Mouse (Mus musculus) neural tube, embryonic 11.5 days (tissue): ENCODE measurements around the gene Rufy2. TPM values are rescaled to one million over a fixed set of nuclear protein-coding genes. Genes with fewer than 3 reads are reported as not detected.

Experiments
- ATAC-seq: fragments of 200-750 bp; cut with Nextera tagmentation; 2 replicates; pipeline ENCODE4 v1.8.0; 2017; ENCODE audit warnings: moderate number of reproducible peaks, mild to moderate bottlenecking, moderate TSS enrichment, moderate library complexity; ENCODE audit not compliant: insufficient read depth, low FRiP score, low TSS enrichment
- DNase-seq: peaks from one replicate; pipeline ENCODE4 v3.0.0-alpha.2; 2015; ENCODE audit warnings: low spot score
- H3K27ac ChIP-seq: fragments of 300-500 bp; sonication (generic); 2 replicates; pipeline ENCODE4 v1.5.1; 2014; ENCODE audit warnings: low read depth, mild to moderate bottlenecking, low read length
- H3K27me3 ChIP-seq: fragments of 300-500 bp; sonication (generic); 2 replicates; pipeline ENCODE4 v1.6.1; 2014; ENCODE audit warnings: mild to moderate bottlenecking, low read length, mixed read lengths; ENCODE audit not compliant: control insufficient read depth, insufficient read depth
- H3K36me3 ChIP-seq: fragments of 300-500 bp; sonication (generic); 2 replicates; pipeline ENCODE4 v1.6.1; 2014; ENCODE audit warnings: mild to moderate bottlenecking, low read length, moderate library complexity, mixed read lengths; ENCODE audit not compliant: control insufficient read depth, insufficient read depth
- H3K4me1 ChIP-seq: fragments of 300-500 bp; sonication (generic); 2 replicates; pipeline ENCODE4 v1.6.1; 2014; ENCODE audit warnings: low read length, mixed read lengths; ENCODE audit not compliant: control insufficient read depth, insufficient read depth
- H3K4me2 ChIP-seq: fragments of 300-500 bp; sonication (generic); 2 replicates; pipeline ENCODE4 v1.6.1; 2014; ENCODE audit warnings: low read depth, mild to moderate bottlenecking, moderate library complexity
- H3K4me3 ChIP-seq: fragments of 300-500 bp; sonication (generic); 2 replicates; pipeline ENCODE4 v1.5.1; 2014; ENCODE audit warnings: low read depth, low read length
- H3K9ac ChIP-seq: fragments of 300-500 bp; sonication (generic); 2 replicates; pipeline ENCODE4 v1.6.1; 2014; ENCODE audit warnings: mild to moderate bottlenecking, low read length
- H3K9me3 ChIP-seq: fragments of 300-500 bp; sonication (generic); 2 replicates; pipeline ENCODE4 v1.6.1; 2016; ENCODE audit warnings: low read length; ENCODE audit not compliant: control insufficient read depth
- WGBS: fragments of 180-500 bp; shearing (Covaris S2); extraction: QIAGEN DNeasy Blood & Tissue Kit; methylation state at CpG from one replicate; pipeline ENCODE4 v1.1.7; 2014; 5-methylcytosine and 5-hydroxymethylcytosine counted together
- polyA plus RNA-seq: library from polyadenylated mRNA; unstranded; fragments of >200 nt; fragmentation: Nextera tagmentation; extraction: Ambion mirVana; gene quantifications from 2 replicates; pipeline ENCODE4 v1.2.1, GENCODE M21; 2014

Gene Rufy2
- polyA plus RNA-seq, 1 experiment from 2014 or later = 22.7 TPM

GRCm38 (mm10) chr10:63023121-63023748 lies 43.2 kb downstream of the Rufy2 start:
- Histone ChIP-seq H3K4me1 (peaks cover 24% of the 10 kb centered on the region), H3K9ac (peak overlapping the region; percentile 96), H3K4me3 (peak overlapping the region; percentile 78), H3K27ac (peak overlapping the region; percentile 100), H3K9me3 (no peaks in the 10 kb centered on the region), H3K36me3 (no peaks in the 10 kb centered on the region), H3K4me2 (peak overlapping the region; percentile 55), H3K27me3 (no peaks in the 10 kb centered on the region)
- under 1% methylated on average over 68 of the region's 68 CpGs for WGBS
- DNase-seq = peak; percentile 72
- ATAC-seq = peak; percentile 25

- peak within 1 kb of the TSS; percentile 55 for H3K4me2 ChIP-seq
- H3K36me3 ChIP-seq = no peaks in the 10 kb centered on the region
- peak within 1 kb of the TSS; percentile 96 for H3K9ac ChIP-seq
- no peaks in the 10 kb centered on the region for H3K27me3 ChIP-seq
- H3K27ac ChIP-seq = peak within 1 kb of the TSS; percentile 100
- H3K4me3 ChIP-seq = peak within 1 kb of the TSS; percentile 78
- H3K4me1 ChIP-seq = peaks cover 28% of the 10 kb centered on the region
- ATAC-seq = peak; percentile 90
- H3K9me3 ChIP-seq = no peaks in the 10 kb centered on the region
- DNase-seq = peak; percentile 99
- under 1% methylated on average over 51 of the region's 69 CpGs for WGBS
These were observed 43.9 kb downstream of the Rufy2 start, which contains the start of the genes Hnrnph3 and Pbld2 for GRCm38 (mm10) chr10:63023749-63024579. TSS of gene Hnrnph3 (minus strand) at chr10:63024217. TSS of gene Pbld2 (plus strand) at chr10:63024315.

- Histone ChIP-seq H3K4me3 (peak overlapping the region; percentile 78), H3K9ac (peak overlapping the region; percentile 96), H3K9me3 (no peaks in the 10 kb centered on the region), H3K27me3 (no peaks in the 10 kb centered on the region), H3K36me3 (no peaks in the 10 kb centered on the region), H3K4me2 (peak overlapping the region; percentile 47), H3K4me1 (peaks cover 28% of the 10 kb centered on the region), H3K27ac (peak overlapping the region; percentile 100)
- DNase-seq = peak; percentile 75
- 0% methylated on average over 8 of the region's 8 CpGs for WGBS
- ATAC-seq = peak; percentile 24
These were observed 44.5 kb downstream of the Rufy2 start for GRCm38 (mm10) chr10:63024580-63024910.

DNA sequence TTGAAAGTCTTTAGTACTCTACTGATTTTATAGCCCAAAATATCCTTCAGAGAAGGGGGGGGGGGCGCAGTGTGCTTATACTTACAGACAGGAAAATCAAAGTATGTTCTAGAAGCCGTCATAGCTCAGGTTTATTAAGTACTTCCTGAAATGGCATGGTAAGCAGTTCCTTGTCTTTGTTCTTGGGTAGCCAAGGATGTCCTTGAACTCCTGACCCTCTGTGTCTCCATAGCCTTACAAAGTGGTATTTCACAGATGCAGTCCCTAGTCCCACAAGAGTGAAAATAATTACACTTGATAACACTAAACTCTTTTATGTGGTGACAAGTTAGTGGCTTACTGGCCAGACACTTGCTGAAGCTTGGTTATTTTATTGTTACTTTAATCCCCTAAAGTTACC lies 45.0 kb downstream of the Rufy2 start:
- Histone ChIP-seq H3K27ac (peak overlapping the region; percentile 100), H3K4me1 (peaks cover 28% of the 10 kb centered on the region), H3K4me3 (peak overlapping the region; percentile 78), H3K9ac (peak overlapping the region; percentile 96), H3K36me3 (no peaks in the 10 kb centered on the region), H3K27me3 (no peaks in the 10 kb centered on the region), H3K9me3 (no peaks in the 10 kb centered on the region), H3K4me2 (peak overlapping the region; percentile 47)
- 38% methylated on average over 2 of the region's 2 CpGs for WGBS
- ATAC-seq (no peak), DNase-seq (peak; percentile 26)

GRCm38 (mm10) chr10:63025491-63026011 lies 45.5 kb downstream of the Rufy2 start:
- no peaks in the 10 kb centered on the region for H3K9me3 ChIP-seq
- ATAC-seq (no peak), DNase-seq (peak; percentile 30)
- 0 out of 2 replicates have a peak overlapping the region, but pooled peaks have one; percentile 10 for H3K4me3 ChIP-seq
- no peaks in the 10 kb centered on the region for H3K27me3 ChIP-seq
- H3K4me1 ChIP-seq = peaks cover 23% of the 10 kb centered on the region
- WGBS = 28% methylated on average over 6 of the region's 6 CpGs
- H3K4me2 ChIP-seq = peak overlapping the region; percentile 47
- no peaks in the 10 kb centered on the region for H3K36me3 ChIP-seq
- peak overlapping the region; percentile 100 for H3K27ac ChIP-seq
- peak overlapping the region; percentile 20 for H3K9ac ChIP-seq

DNA sequence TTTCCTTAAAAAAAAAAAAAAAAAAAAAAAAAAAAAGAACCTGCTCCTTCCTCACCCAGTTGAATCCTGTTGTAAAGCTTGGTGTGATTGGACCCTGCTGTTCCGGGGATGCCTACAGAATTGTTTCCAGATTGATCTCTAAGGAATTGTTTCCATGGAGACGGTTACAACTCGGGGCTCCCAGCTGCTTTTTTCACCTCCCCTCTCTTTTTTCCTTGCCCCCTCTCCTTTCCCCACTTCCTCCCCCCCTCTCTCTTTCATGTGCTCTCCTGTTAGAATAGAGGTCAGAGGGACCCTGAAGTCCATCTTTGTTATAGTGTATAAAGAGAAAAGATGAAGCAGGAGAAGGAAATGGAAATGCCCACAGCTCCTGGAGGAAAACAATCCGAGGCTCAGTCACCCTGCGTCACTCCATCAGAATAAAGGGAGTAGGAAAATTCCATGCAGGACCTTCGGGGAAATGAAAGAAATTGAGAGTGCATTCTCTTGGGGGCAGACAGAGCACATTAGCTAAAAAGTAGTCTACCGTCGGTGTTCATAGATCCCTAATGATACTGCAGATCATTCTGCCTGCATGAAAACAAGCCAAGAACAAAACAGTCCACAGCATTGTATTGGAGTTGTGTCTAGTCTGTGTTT lies 46.3 kb downstream of the Rufy2 start:
- DNase-seq (peak; percentile 72), ATAC-seq (peak; percentile 6; the same call in 1 of the 2 replicates)
- no peaks in the 10 kb centered on the region for H3K9me3 ChIP-seq
- no peaks in the 10 kb centered on the region for H3K27me3 ChIP-seq
- no peak overlapping the region for H3K4me3 ChIP-seq
- peaks cover 17% of the 10 kb centered on the region for H3K4me1 ChIP-seq
- H3K36me3 ChIP-seq = no peaks in the 10 kb centered on the region
- peak overlapping the region; percentile 100 for H3K27ac ChIP-seq
- peak overlapping the region; percentile 14; the same call in 1 of the 2 replicates for H3K9ac ChIP-seq
- H3K4me2 ChIP-seq = peak overlapping the region; percentile 29
- 17% methylated on average over 8 of the region's 8 CpGs for WGBS

DNA sequence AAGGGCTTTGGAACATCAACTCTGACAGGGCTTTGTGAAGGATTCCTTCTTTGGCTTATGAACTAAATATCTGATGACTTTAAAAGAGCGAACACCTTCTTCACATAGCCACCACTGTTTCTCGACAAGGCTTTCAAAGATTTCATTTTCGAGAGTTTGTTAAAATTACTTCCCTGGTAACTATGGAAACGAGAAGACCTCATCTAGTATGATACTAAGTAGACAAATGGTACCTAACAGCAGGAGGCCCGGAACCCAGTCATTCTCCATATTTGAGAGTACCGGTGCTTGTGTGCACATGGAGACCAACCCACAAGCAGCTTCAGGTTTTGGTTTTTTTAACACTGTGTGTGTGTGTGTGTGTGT lies 46.8 kb downstream of the Rufy2 start:
- no peaks in the 10 kb centered on the region for H3K9me3 ChIP-seq
- H3K36me3 ChIP-seq = no peaks in the 10 kb centered on the region
- H3K9ac ChIP-seq = peak overlapping the region; percentile 14; the same call in 1 of the 2 replicates
- peak overlapping the region; percentile 100 for H3K27ac ChIP-seq
- H3K27me3 ChIP-seq = no peaks in the 10 kb centered on the region
- ATAC-seq (no peak), DNase-seq (no peak)
- 56% methylated on average over 6 of the region's 6 CpGs for WGBS
- H3K4me1 ChIP-seq = peaks cover 16% of the 10 kb centered on the region
- no peak overlapping the region for H3K4me3 ChIP-seq
- peak overlapping the region; percentile 29 for H3K4me2 ChIP-seq

DNA sequence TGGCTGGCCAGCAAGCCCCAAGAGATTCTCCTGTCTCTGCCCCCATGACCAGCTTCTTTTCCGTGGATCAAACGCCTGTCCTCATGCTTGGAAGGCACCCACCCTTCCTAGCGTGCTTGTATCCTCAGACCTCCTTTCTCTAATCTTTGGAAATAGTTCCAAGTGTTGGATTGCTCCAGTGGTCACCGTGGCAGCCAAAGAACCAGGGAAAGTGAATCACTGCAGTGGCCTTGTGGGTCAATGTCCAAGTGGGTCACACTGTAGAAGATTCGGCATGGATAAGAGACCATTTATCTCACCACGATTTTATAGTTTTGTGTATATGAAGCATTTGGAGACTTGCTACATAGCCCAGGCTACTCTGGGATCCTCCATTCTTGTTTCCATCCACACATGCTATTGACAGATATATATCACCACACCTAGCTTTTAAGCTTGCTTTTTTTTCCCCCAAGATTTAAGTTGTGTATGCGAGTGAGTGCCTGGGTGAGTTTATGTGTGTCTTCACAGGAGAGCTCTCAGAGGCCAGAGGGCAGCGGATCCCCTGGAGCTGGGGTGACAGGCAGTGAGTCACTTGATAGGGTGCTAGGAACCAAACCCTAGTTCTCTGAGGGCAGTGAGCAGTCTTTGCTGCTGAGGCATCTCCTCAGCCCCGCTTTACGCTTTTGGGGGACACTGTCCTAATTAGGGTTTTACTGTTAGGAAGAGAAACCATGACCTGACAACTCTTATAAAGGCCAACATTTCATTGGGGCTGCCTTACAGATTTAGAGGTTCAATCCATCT lies 47.5 kb downstream of the Rufy2 start:
- Histone ChIP-seq H3K4me3 (no peak overlapping the region), H3K4me2 (no peak overlapping the region), H3K27ac (peak overlapping the region; percentile 100; the same call in 1 of the 2 replicates)

More for the DNA sequence above, 47.5 kb downstream of the Rufy2 start:
- DNase-seq = no peak
- Histone ChIP-seq H3K9ac (no peak overlapping the region), H3K9me3 (no peaks in the 10 kb centered on the region), H3K4me1 (peaks cover 16% of the 10 kb centered on the region), H3K27me3 (no peaks in the 10 kb centered on the region), H3K36me3 (no peaks in the 10 kb centered on the region)
- WGBS = 86% methylated on average over 10 of the region's 10 CpGs
- ATAC-seq = no peak
